Mouse (Mus musculus) heart, postnatal 0 days (tissue): ENCODE measurements around the gene Col6a3.

Experiments
- CTCF ChIP-seq: IDR thresholded peaks from 2 replicates; pipeline ENCODE4 v1.5.1; 2016; ENCODE audit warnings: antibody characterized with exemption, control low read depth, low read depth
- EP300 ChIP-seq: IDR thresholded peaks from 2 replicates; pipeline ENCODE4 v1.6.1; 2016; ENCODE audit warnings: antibody characterized with exemption, low read depth

GRCm38 (mm10) chr1:90838657-90839056, 5.1 kb downstream of the Col6a3 start:
- no peak for TF ChIP-seq CTCF
- no peak for TF ChIP-seq EP300
